Mouse (Mus musculus): ENCODE measurements around the gene Mapk8.
"Not testable (repeated sequence)": the region's sequence is repeated elsewhere in the genome, so short reads cannot be mapped to it uniquely, and the experiment has no call there.

Mapk8 gene

GRCm38 (mm10) chr14:33447027-33447569 is at the start of gene Mapk8:
Gene Mapk8, minus strand, starts transcription at chr14:33447158.
- DNase-seq (ENCODE audit: low spot score): peak; percentile 97

GRCm38 (mm10) chr14:33495226-33495625 is 48.3 kb upstream of the Mapk8 start:
- DNase-seq (ENCODE audit: low spot score): no peak

- peak; percentile 5 for DNase-seq (ENCODE audit: low spot score)
These were observed 41.0 kb upstream of the Mapk8 start for GRCm38 (mm10) chr14:33487805-33488550.

GRCm38 (mm10) chr14:33481991-33482390 is 35.0 kb upstream of the Mapk8 start:
- DNase-seq (ENCODE audit: low spot score): no peak

- DNase-seq (ENCODE audit: low spot score): no peak
These were observed 29.3 kb upstream of the Mapk8 start for GRCm38 (mm10) chr14:33476094-33476760.

GRCm38 (mm10) chr14:33474461-33474860 is 27.5 kb upstream of the Mapk8 start:
- no peak for DNase-seq (ENCODE audit: low spot score)

GRCm38 (mm10) chr14:33471331-33471730 is 24.4 kb upstream of the Mapk8 start, which contains the start of gene Frmpd2:
Gene Frmpd2, plus strand, starts transcription at chr14:33471696.
- no peak for DNase-seq (ENCODE audit: low spot score)

- DNase-seq (ENCODE audit: low spot score): no peak
These were observed 20.8 kb upstream of the Mapk8 start for GRCm38 (mm10) chr14:33467766-33468165.

GRCm38 (mm10) chr14:33463658-33464057 is 16.7 kb upstream of the Mapk8 start:
- DNase-seq (ENCODE audit: low spot score): no peak

GRCm38 (mm10) chr14:33450331-33450730 is 3.4 kb upstream of the Mapk8 start:
- no peak for DNase-seq (ENCODE audit: low spot score)

- no peak for DNase-seq (ENCODE audit: low spot score)
These were observed 2.4 kb upstream of the Mapk8 start for GRCm38 (mm10) chr14:33449296-33449840.

GRCm38 (mm10) chr14:33448276-33448675 is 1.3 kb upstream of the Mapk8 start:
- no peak for DNase-seq (ENCODE audit: low spot score)

- DNase-seq (ENCODE audit: low spot score): peak; percentile 2
These were observed 366 bp downstream of the Mapk8 start for GRCm38 (mm10) chr14:33446561-33447023.

GRCm38 (mm10) chr14:33445962-33446361 is 996 bp downstream of the Mapk8 start:
- no peak for DNase-seq (ENCODE audit: low spot score)

- no peak for DNase-seq (ENCODE audit: low spot score)
These were observed 3.2 kb downstream of the Mapk8 start for GRCm38 (mm10) chr14:33443780-33444179.

GRCm38 (mm10) chr14:33432485-33432884 is 14.5 kb downstream of the Mapk8 start:
- not testable (repeated sequence) for DNase-seq (ENCODE audit: low spot score)

GRCm38 (mm10) chr14:33424124-33424523 is 22.8 kb downstream of the Mapk8 start:
- no peak for DNase-seq (ENCODE audit: low spot score)

GRCm38 (mm10) chr14:33423003-33423402 is 24.0 kb downstream of the Mapk8 start:
- no peak for DNase-seq (ENCODE audit: low spot score)

GRCm38 (mm10) chr14:33418311-33418909 is 28.5 kb downstream of the Mapk8 start:
- no peak for DNase-seq (ENCODE audit: low spot score)

- no peak for DNase-seq (ENCODE audit: low spot score)
These were observed 31.2 kb downstream of the Mapk8 start for GRCm38 (mm10) chr14:33415746-33416145.

- DNase-seq (ENCODE audit: low spot score): no peak
These were observed 44.6 kb downstream of the Mapk8 start for GRCm38 (mm10) chr14:33402331-33402730.

- no peak for DNase-seq (ENCODE audit: low spot score)
These were observed 46.9 kb downstream of the Mapk8 start for GRCm38 (mm10) chr14:33400019-33400418.

All from lung, postnatal 25 days (tissue).